Mouse (Mus musculus): ENCODE results near the gene Slc16a1.
"Not testable (repeated sequence)": the region's sequence is repeated elsewhere in the genome, so short reads cannot be mapped to it uniquely, and the experiment has no call there.

- TF ChIP-seq ZNF384 (IDR thresholded peaks at IDR 0.05; ENCODE audit: low read depth, low read length); ZC3H11A (IDR thresholded peaks at IDR 0.05; ENCODE audit: borderline replicate concordance, low read depth, low read length); CHD2 (IDR thresholded peaks at IDR 0.05; ENCODE audit: low read depth, low read length); MAFK (IDR thresholded peaks at IDR 0.05; ENCODE audit: insufficient read depth, low read depth, low read length); HCFC1 (IDR thresholded peaks at IDR 0.05; ENCODE audit: borderline replicate concordance, insufficient read depth, low read length): not testable (repeated sequence)
These were observed 31.9 kb downstream of the Slc16a1 start for GRCm38 (mm10) chr3:104670183-104671020.

Data from ES-E14 (cell line).